Mouse (Mus musculus) kidney, adult 18-20 months (tissue): ENCODE results near the gene Gm37419.

Experiments
- DNase-seq: peaks from one replicate; pipeline ENCODE4 v3.0.0; 2021

Gene Gm37419

GRCm38 (mm10) chr16:23988466-23989208 lies at the start of gene Gm37419, which contains the start of gene Bcl6:
Gm37419 (plus strand) TSS chr16:23988482.
Bcl6 (minus strand) TSS chr16:23988852.
- peak; percentile 92 for DNase-seq

DNA sequence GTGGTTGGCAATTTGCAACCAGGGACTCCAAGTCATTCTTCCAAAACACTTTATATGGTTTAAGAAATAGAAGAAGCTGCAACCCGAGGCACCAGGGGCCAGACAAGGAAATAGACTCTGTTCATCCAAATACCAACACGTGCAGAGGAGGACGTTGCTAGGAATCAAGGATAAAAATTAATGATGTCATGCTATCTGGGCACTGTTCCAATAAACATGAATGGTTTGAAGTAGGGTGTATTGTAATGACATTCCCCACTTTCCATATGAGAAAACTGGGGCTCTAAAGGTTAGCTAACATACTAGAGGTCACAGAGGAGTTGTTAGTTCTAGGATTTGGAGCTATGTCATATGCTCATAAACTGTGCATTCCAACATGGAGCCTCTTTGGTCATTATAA lies 43.5 kb upstream of the Gm37419 start:
- no peak for DNase-seq

GRCm38 (mm10) chr16:23947654-23948053 lies 40.6 kb upstream of the Gm37419 start:
- no peak for DNase-seq

DNA sequence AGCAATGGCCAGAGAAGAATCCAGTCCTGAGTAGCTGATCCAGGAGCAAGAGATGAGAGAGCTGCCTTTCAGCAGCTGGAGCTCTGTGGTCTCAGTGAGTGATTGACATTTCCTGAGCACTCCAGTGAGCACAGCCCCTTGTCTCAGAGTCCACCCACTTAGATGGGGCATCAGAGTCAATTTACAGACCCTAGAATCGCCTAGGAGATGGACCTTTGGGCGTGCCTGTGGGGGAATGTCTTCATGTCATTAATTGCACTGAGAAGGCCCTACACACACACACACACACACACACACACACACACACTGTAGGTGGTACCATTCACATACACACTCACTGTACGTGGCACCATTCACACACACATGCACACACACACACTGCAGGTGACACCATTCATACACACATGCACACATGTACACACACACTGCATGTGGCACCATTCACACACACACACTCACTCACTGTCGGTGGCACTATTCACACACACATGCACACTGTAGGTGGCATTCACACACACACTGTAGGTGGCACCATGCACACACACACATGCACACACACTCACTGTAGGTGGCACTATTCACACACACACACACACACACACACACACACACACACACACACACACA lies 36.1 kb upstream of the Gm37419 start:
- DNase-seq = no peak

- DNase-seq = peak; percentile 34
Measured at GRCm38 (mm10) chr16:23953189-23953958, 34.9 kb upstream of the Gm37419 start.

DNA sequence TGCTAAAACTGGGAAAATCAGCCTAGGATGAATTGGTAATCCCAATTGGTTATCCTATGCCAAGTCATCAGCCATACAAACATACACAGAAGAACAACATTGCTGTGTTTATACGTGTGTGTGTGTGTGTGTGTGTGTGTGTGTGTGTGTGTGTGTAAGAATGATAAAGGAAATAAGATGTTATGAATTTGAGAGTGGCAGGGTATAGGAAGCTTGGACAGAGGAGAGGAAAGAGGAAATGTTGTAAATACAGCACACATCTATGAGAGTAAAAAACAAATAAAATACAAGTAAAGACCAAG lies 34.4 kb upstream of the Gm37419 start:
- no peak for DNase-seq

GRCm38 (mm10) chr16:23958938-23959337 lies 29.3 kb upstream of the Gm37419 start:
- no peak for DNase-seq

GRCm38 (mm10) chr16:23962401-23962800 lies 25.9 kb upstream of the Gm37419 start:
- peak; percentile 45 for DNase-seq

- no peak for DNase-seq
Measured at GRCm38 (mm10) chr16:23963896-23964668, 24.2 kb upstream of the Gm37419 start.

- no peak for DNase-seq
Measured at GRCm38 (mm10) chr16:23964706-23965367, 23.4 kb upstream of the Gm37419 start.

DNA sequence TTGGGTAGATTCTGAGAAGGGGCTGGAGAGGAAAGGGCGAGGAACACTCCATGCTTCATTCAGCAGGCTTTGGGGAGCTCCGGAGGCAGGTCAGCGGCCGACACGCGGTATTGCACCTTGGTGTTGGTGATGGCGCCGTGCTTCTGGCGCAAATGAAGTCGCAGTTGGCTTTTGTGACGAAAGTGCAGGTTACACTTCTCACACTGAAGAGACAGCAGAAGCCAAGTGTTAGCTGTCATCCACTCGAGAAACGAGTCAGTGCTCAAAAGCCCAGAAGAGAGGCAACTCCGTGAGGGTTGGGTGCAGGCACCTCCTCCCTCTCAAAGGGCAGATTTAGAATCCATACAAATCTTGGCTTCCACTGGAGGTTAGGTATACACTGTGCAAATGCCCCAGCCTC lies 22.2 kb upstream of the Gm37419 start:
- no peak for DNase-seq

DNA sequence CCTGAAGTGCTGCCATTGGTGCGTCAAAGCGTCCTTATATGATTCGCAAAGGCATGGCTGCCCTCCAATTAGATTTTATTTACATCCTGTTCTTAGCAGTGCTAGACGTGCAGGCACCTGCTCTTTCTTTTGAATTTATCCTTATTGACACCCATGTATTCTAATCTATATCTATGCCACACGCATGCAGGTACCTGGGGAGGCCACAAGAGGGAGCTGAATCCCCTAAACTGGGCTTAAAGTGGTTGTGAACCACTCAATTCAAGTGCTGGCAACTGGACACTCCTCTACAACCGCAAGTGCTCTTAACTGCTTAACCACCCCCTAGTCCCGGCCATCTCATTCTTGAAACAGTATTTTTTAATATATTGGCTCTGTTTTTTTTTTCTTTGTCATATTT lies 21.0 kb upstream of the Gm37419 start:
- DNase-seq = no peak

DNA sequence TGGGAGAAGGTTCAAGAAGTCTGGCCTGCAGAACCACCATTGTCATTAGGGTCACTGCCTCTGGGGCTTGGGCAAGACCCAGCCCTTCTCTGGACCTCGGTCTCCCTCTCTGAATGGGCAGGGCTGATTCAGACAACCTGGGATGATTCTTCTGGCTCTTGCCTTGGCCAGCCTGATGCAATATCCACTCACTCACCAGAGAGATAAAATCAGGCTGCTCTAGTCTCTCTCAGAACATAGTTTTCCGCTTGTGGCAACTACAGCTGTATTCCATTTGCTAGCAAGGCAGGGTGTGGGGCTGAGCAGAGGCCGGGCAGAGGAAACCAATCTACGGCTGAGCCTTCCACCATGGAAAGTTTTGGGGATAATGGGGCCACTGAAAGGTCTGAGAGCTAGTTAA lies 19.4 kb upstream of the Gm37419 start:
- DNase-seq = no peak

- no peak for DNase-seq
Measured at GRCm38 (mm10) chr16:23969919-23970318, 18.4 kb upstream of the Gm37419 start.

DNA sequence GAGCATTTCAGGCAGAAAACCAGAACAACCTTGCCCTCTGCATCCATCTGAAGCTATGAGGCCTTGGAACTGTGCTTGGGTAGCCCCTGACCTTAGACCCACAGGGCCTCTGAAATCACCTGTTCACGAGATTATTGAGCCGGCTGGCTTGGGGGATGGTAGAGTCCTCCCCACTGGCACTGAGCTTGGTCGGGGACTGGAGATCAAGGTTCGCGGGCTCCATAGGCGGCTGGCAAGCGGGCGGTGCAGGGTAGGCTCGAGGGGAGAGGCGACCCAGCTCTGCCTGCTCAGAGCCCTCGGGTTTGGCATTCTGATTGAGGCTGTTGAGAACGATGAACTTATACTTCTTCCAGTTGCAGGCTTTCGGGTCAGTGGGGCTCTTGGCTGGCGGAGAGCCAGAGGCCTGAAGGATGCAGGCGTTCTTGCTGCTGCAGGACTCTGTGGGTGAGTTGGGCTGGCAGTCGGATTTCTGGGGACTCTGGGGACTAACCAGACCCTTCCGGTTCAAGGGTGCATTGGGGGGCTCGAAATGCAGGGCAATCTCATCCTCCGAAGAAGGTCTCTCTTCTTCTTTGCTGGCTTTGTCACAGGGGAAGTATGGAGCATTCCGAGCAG lies 16.0 kb upstream of the Gm37419 start:
- no peak for DNase-seq

- no peak for DNase-seq
Measured at GRCm38 (mm10) chr16:23972901-23973300, 15.4 kb upstream of the Gm37419 start.

- DNase-seq = no peak
Measured at GRCm38 (mm10) chr16:23973635-23974367, 14.5 kb upstream of the Gm37419 start.

DNA sequence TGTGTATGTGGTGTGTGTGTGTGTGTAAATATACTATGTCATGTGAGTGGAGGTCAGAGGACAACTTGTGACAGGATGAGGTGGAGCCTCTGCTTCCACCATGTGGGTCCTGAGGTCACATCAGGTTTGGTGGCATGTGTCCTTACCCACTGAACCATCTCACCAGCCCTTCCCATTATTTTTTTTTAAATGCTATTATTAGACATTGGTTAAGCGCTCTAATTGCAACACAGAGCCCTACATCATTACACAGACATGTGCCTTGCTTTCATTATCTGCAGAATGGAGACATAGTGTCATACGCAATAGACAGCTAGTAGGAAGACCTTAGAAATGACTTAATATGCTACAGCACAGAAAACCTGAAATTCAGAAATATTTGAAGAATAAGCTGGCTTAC lies 12.1 kb upstream of the Gm37419 start:
- no peak for DNase-seq

- DNase-seq = no peak
Measured at GRCm38 (mm10) chr16:23977732-23978131, 10.6 kb upstream of the Gm37419 start.

GRCm38 (mm10) chr16:23978495-23978894 lies 9.8 kb upstream of the Gm37419 start:
- no peak for DNase-seq

GRCm38 (mm10) chr16:23979446-23979845 lies 8.8 kb upstream of the Gm37419 start:
- DNase-seq = no peak
